Mouse (Mus musculus) CD4-positive, CD25-positive, alpha-beta regulatory T cell, adult 9 weeks (primary cell): ENCODE results near the gene Cblb. TPM values are rescaled to one million over a fixed set of nuclear protein-coding genes. Genes with fewer than 3 reads are reported as not detected.

ENCODE experiments used
- polyA plus RNA-seq: library from polyadenylated mRNA; unstranded; fragments of 100-300 nt; shearing (Covaris generic); gene quantifications from one replicate; pipeline ENCODE4 v1.2.1, GENCODE M21; 2017

Cblb gene
- polyA plus RNA-seq, result 142 TPM

DNA sequence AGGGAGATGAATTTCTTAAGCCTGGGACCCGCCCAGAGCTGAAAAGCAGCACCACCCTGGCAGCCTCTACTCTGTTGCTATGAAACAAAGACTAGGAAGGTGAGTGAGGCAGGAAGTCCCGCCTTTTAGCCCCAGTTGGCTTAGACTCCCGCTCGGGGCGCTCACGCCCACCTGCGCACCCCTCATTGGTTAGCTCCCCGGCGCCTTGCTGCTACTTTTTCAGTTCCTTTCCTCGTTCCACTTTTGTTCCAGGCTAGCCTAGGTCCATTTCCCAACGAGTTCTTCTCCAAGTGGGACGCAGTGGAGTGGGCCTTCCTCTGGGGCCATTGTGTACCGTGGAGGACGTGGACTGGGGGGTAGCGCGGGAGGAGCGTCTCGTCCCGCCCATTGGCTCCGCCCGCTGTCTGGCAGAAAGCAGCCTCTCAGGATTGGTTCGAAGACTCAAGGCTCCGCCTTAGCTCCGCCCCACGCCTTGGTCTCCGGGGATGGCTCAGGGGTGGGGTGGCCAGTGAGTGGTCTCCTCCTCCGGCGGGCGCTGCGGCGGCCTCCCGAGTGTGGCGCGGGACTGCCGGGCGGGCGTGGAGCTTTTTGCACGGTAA lies at the start of gene Cblb:
Gene Cblb (plus strand): TSS at position 135 of the 599 bp plus-strand sequence.

